Mouse (Mus musculus) gonadal fat pad, adult 2 months (tissue): ENCODE measurements around the gene Thoc5. TPM values are rescaled to one million over a fixed set of nuclear protein-coding genes. Genes with fewer than 3 reads are reported as not detected.

Experiments
- DNase-seq: peaks from one replicate; pipeline ENCODE4 v3.0.0-alpha.2; 2012; ENCODE audit warnings: low read depth
- polyA plus RNA-seq: library from polyadenylated mRNA; depleted of rRNA; stranded (reverse); fragments of >200 nt; gene quantifications from 2 replicates; pipeline ENCODE4 v1.2.3, GENCODE M21; 2012; rRNA removed

The Thoc5 gene
- polyA plus RNA-seq, 1 experiment = 21.3 TPM

GRCm38 (mm10) chr11:4974376-4975122 is 79.4 kb downstream of the Thoc5 start:
- no peak for DNase-seq

DNA sequence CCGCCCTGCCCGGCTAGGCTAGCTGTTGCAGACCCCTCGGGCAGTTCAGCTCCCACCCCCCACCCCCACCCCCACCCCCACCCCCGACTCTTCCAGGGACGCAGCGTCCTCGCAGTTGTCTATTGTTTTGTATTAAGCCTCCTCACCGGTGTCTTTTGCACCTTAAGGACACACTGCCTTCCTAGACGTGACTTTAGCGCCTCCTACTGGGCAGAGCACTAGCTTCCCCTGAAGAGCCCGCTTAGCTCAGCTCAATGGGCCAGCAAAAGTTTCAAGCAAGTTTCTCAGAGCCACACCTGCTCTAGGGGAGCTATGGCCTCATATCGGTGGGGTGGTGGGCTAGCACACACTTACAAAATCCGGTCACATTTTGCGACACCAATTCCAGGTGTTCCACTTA is 80.5 kb downstream of the Thoc5 start:
- no peak for DNase-seq

Other genes with a start within 250 kb of the Thoc5 start
- gene Uqcr10, start 191.0 kb upstream of the Thoc5 start, polyA plus RNA-seq = 542 and 896 TPM in 2 replicates
- gene Zmat5, start 190.6 kb upstream of the Thoc5 start, polyA plus RNA-seq = 32.7 and 38.8 TPM in 2 replicates
- gene Cabp7, start 148.5 kb upstream of the Thoc5 start, polyA plus RNA-seq = 0.07 TPM in 1 of 2 replicates, not detected in the other
- 41.0 and 45.8 TPM in 2 replicates for gene Nf2, start 45.8 kb upstream of the Thoc5 start, polyA plus RNA-seq
- gene Nipsnap1, start 21.4 kb upstream of the Thoc5 start, polyA plus RNA-seq = 19.6 and 19.9 TPM in 2 replicates
- 0.03 and 0.16 TPM in 2 replicates for gene Nefh, start 52.7 kb downstream of the Thoc5 start, polyA plus RNA-seq
- 102 and 104 TPM in 2 replicates for gene Ap1b1, start 91.5 kb downstream of the Thoc5 start, polyA plus RNA-seq
- gene Rasl10a, start 162.8 kb downstream of the Thoc5 start, polyA plus RNA-seq = 36.5 and 47.3 TPM in 2 replicates
- 157 and 228 TPM in 2 replicates for gene Gas2l1, start 170.0 kb downstream of the Thoc5 start, polyA plus RNA-seq
- 69.3 and 74.2 TPM in 2 replicates for gene Rhbdd3, start 203.6 kb downstream of the Thoc5 start, polyA plus RNA-seq
- 277 and 449 TPM in 2 replicates for gene Ewsr1, start 203.9 kb downstream of the Thoc5 start, polyA plus RNA-seq